Mouse (Mus musculus) forebrain, embryonic 15.5 days (tissue): ENCODE results near the gene Tsen2. TPM values are rescaled to one million over a fixed set of nuclear protein-coding genes. Genes with fewer than 3 reads are reported as not detected.

Source experiments
- ATAC-seq: fragments of 200-750 bp; cut with Nextera tagmentation; replicated peaks from 2 replicates; pipeline ENCODE4 v1.8.0; 2017; ENCODE audit warnings: mild to moderate bottlenecking, moderate TSS enrichment, moderate library complexity
- H3K27ac ChIP-seq: fragments of 300-500 bp; sonication (generic); replicated peaks from 2 replicates; pipeline ENCODE4 v1.5.1; 2015; ENCODE audit warnings: mild to moderate bottlenecking, inconsistent platforms
- H3K27me3 ChIP-seq: fragments of 300-500 bp; sonication (generic); 2 replicates; pipeline ENCODE4 v1.6.1; 2015; ENCODE audit warnings: inconsistent platforms
- H3K36me3 ChIP-seq: fragments of 300-500 bp; sonication (generic); 2 replicates; pipeline ENCODE4 v1.6.1; 2015; ENCODE audit warnings: mild to moderate bottlenecking, inconsistent platforms
- H3K4me1 ChIP-seq: fragments of 300-500 bp; sonication (generic); 2 replicates; pipeline ENCODE4 v1.6.1; 2015; ENCODE audit warnings: inconsistent platforms
- H3K4me2 ChIP-seq: fragments of 300-500 bp; sonication (generic); replicated peaks from 2 replicates; pipeline ENCODE4 v1.6.1; 2015; ENCODE audit warnings: mild to moderate bottlenecking, inconsistent platforms
- H3K4me3 ChIP-seq: fragments of 300-500 bp; sonication (generic); 2 replicates; pipeline ENCODE4 v1.5.1; 2015; ENCODE audit warnings: mild to moderate bottlenecking, inconsistent platforms
- H3K9ac ChIP-seq: fragments of 300-500 bp; sonication (generic); replicated peaks from 2 replicates; pipeline ENCODE4 v1.6.1; 2015; ENCODE audit warnings: mild to moderate bottlenecking, inconsistent platforms
- H3K9me3 ChIP-seq: fragments of 300-500 bp; sonication (generic); 2 replicates; pipeline ENCODE4 v1.6.1; 2016; ENCODE audit warnings: inconsistent platforms
- WGBS: fragments of 180-500 bp; shearing (Covaris S2); methylation state at CpG from one replicate; pipeline ENCODE4 v1.1.7; 2015; ENCODE audit warnings: mixed read lengths; 5-methylcytosine and 5-hydroxymethylcytosine counted together
- polyA plus RNA-seq: library from polyadenylated mRNA; unstranded; fragments of >200 nt; fragmentation: Nextera tagmentation; extraction: Ambion mirVana; gene quantifications from 2 replicates; pipeline ENCODE4 v1.2.1, GENCODE M21; 2015

Tsen2 gene
- polyA plus RNA-seq, 1 experiment from 2014 or later = 43.4 TPM

- Histone ChIP-seq H3K36me3 (peaks cover 39% of the 10 kb centered on the region), H3K4me2 (no peak overlapping the region), H3K27me3 (no peaks in the 10 kb centered on the region), H3K27ac (no peak overlapping the region), H3K4me1 (no peaks in the 10 kb centered on the region), H3K9ac (no peak overlapping the region), H3K4me3 (no peak overlapping the region), H3K9me3 (no peaks in the 10 kb centered on the region)
- ATAC-seq = no peak
- 69% methylated on average over 3 of the region's 3 CpGs for WGBS
Observed at GRCm38 (mm10) chr6:115609121-115609520, 64.7 kb downstream of the Tsen2 start.

DNA sequence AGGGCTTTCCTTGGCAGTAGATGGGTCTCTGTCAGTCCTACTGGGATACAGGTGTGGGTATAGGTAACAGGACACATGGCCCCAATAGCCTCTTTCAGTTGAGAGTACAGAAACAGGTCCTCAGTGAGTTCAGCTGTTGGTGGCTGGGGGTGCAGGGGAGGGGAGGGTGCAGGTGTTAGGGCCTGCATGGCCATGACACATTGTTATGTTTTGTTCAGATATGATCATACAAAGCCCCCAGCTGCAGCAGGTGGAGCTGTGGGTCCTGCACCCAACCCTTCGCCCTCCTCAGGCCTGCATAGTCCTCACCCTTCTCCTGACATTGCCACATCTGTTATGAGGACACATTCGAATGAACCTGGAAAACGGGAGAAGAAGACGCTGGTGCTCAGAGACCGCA lies 65.8 kb downstream of the Tsen2 start:
- Histone ChIP-seq H3K4me2 (no peak overlapping the region), H3K9me3 (no peaks in the 10 kb centered on the region), H3K36me3 (peaks cover 48% of the 10 kb centered on the region), H3K4me3 (no peak overlapping the region), H3K27ac (no peak overlapping the region), H3K4me1 (no peaks in the 10 kb centered on the region), H3K9ac (no peak overlapping the region), H3K27me3 (no peaks in the 10 kb centered on the region)
- WGBS = 94% methylated on average over 5 of the region's 5 CpGs
- no peak for ATAC-seq

GRCm38 (mm10) chr6:115613793-115614192 lies 69.3 kb downstream of the Tsen2 start:
- Histone ChIP-seq H3K27me3 (no peaks in the 10 kb centered on the region), H3K27ac (no peak overlapping the region), H3K9me3 (no peaks in the 10 kb centered on the region), H3K36me3 (peaks cover 79% of the 10 kb centered on the region), H3K4me3 (no peak overlapping the region), H3K4me1 (no peaks in the 10 kb centered on the region), H3K4me2 (no peak overlapping the region), H3K9ac (no peak overlapping the region)
- ATAC-seq = no peak

GRCm38 (mm10) chr6:115615983-115616382 lies 71.5 kb downstream of the Tsen2 start:
- peaks cover 93% of the 10 kb centered on the region for H3K36me3 ChIP-seq
- no peak for ATAC-seq
- H3K4me3 ChIP-seq = no peak overlapping the region
- H3K4me1 ChIP-seq = no peaks in the 10 kb centered on the region
- H3K9ac ChIP-seq = no peak overlapping the region
- H3K9me3 ChIP-seq = no peaks in the 10 kb centered on the region
- no peak overlapping the region for H3K4me2 ChIP-seq
- no peak overlapping the region for H3K27ac ChIP-seq
- 86% methylated on average over 3 of the region's 3 CpGs for WGBS
- H3K27me3 ChIP-seq = no peaks in the 10 kb centered on the region

DNA sequence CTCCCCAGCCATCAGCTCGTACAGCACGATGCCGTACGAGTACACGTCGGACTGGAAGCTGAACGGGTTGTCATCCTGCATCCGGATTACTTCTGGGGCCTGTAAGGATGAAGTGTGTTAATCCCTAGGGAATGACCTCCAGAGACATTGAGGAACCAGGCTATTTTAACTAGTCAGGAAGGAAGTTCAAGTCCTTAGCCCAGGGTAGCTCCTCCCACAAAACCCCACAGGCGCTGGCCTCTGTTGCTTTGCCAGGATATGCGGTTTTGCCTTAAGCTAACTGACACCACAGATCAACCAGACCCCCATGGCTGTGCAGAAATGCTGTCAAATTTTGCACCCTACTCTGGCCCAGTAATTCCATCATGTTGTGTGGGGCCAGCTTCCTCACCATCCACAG lies 75.4 kb downstream of the Tsen2 start:
- Histone ChIP-seq H3K9me3 (no peaks in the 10 kb centered on the region), H3K36me3 (peaks cover 98% of the 10 kb centered on the region), H3K9ac (no peak overlapping the region), H3K4me2 (no peak overlapping the region), H3K27ac (no peak overlapping the region), H3K4me1 (no peaks in the 10 kb centered on the region), H3K27me3 (no peaks in the 10 kb centered on the region), H3K4me3 (no peak overlapping the region)
- no peak for ATAC-seq
- WGBS = 94% methylated on average over 10 of the region's 10 CpGs

- Histone ChIP-seq H3K4me3 (no peak overlapping the region), H3K4me1 (no peaks in the 10 kb centered on the region), H3K27ac (no peak overlapping the region), H3K9me3 (no peaks in the 10 kb centered on the region), H3K27me3 (no peaks in the 10 kb centered on the region), H3K9ac (no peak overlapping the region), H3K4me2 (no peak overlapping the region), H3K36me3 (peaks cover 100% of the 10 kb centered on the region)
- no peak for ATAC-seq
- 94% methylated on average over 1 of the region's 1 CpGs for WGBS
Observed at GRCm38 (mm10) chr6:115620942-115621341, 76.5 kb downstream of the Tsen2 start.

DNA sequence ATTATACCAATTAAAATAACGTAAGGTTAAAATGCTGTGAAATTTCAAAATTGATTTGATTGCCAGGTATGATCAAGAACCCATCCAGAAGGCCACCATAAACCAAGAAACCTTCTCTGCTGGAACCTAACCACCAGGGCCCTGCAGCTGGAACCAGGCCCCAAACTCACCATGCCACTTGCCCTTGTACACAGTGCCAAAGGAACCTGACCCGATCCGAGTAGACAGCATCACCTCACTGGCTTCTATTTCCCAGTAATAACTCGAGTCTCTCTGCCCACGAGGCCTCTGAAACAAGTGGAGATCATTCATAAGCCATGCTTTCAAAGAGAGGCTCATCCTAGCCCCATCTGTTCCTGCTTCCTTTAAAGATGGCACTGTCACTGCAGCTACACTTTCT lies 81.7 kb downstream of the Tsen2 start:
- H3K4me2 ChIP-seq = no peak overlapping the region
- no peak for ATAC-seq

More for the DNA sequence above, 81.7 kb downstream of the Tsen2 start:
- Histone ChIP-seq H3K27me3 (no peaks in the 10 kb centered on the region), H3K4me3 (no peak overlapping the region), H3K27ac (no peak overlapping the region), H3K9ac (no peak overlapping the region), H3K36me3 (peaks cover 91% of the 10 kb centered on the region), H3K4me1 (no peaks in the 10 kb centered on the region), H3K9me3 (no peaks in the 10 kb centered on the region)
- 87% methylated on average over 5 of the region's 5 CpGs for WGBS

Other genes with a start within 250 kb of the Tsen2 start
- 0.20 TPM in 1 of 2 replicates, not detected in the other for gene Pparg, start 183.7 kb upstream of the Tsen2 start, polyA plus RNA-seq
- gene Mkrn2os, start 47.9 kb downstream of the Tsen2 start, polyA plus RNA-seq = 0.39 and 0.41 TPM in 2 replicates
- gene Mkrn2, start 57.2 kb downstream of the Tsen2 start, polyA plus RNA-seq = 41.8 and 44.7 TPM in 2 replicates
- 155 and 161 TPM in 2 replicates for gene Raf1, start 132.0 kb downstream of the Tsen2 start, polyA plus RNA-seq
- 0.40 and 0.75 TPM in 2 replicates for gene Tmem40, start 217.7 kb downstream of the Tsen2 start, polyA plus RNA-seq
- 17.1 and 19.5 TPM in 2 replicates for gene Cand2, start 229.9 kb downstream of the Tsen2 start, polyA plus RNA-seq